In genomic region chr7:67691036-67691435, GRCm38 (mm10) we compare ENCODE assay signal across 17 mouse cellular contexts. TPM values are rescaled to one million over a fixed set of nuclear protein-coding genes. Genes with fewer than 3 reads are reported as not detected.
A peak's percentile ranks its signal among the peaks of the same experiment; 100 is the strongest.
DNase-seq lines count a peak whose midpoint lies in the region; ATAC-seq lines count a peak whose summit lies in the region.
"Had no signal": no experiment of that assay in that cellular context is flagged by ENCODE, and none has a peak within 500 bp of the region (broad histone marks: within the 10 kb centered on the region; RNA-seq: fewer than 3 reads in every experiment).

No protein-coding gene starts in this region.

- H3K36me3 ChIP-seq in kidney, embryonic 16.5 days (ENCODE audit: insufficient read depth, low read length): no peaks in the 10 kb centered on the region; the same call in 1 of the 2 replicates
- peaks cover 21% of the 10 kb centered on the region; the same call in 1 of the 2 replicates for H3K36me3 ChIP-seq in heart, embryonic 13.5 days
- H3K36me3 ChIP-seq: liver, embryonic 13.5 days had no signal

- no peak overlapping the region for H3K9ac ChIP-seq in kidney, embryonic 16.5 days (replicated peaks; ENCODE audit: low read length)
- peak overlapping the region; percentile 54; the same call in 1 of the 2 replicates for H3K9ac ChIP-seq in heart, embryonic 13.5 days
- H3K9ac ChIP-seq: forebrain, postnatal 0 days; liver, embryonic 13.5 days had no signal

- no peak overlapping the region for H3K4me2 ChIP-seq in kidney, embryonic 16.5 days (replicated peaks; ENCODE audit: low read depth, low read length)
- no peak overlapping the region for H3K4me2 ChIP-seq in heart, embryonic 13.5 days
- H3K4me2 ChIP-seq: liver, embryonic 13.5 days; midbrain, embryonic 11.5 days had no signal

- 0 out of 2 replicates have a peak, but pooled peaks cover 10% of the 10 kb centered on the region for H3K4me1 ChIP-seq in kidney, embryonic 16.5 days (ENCODE audit: insufficient read depth, low read length)
- peaks cover 46% of the 10 kb centered on the region for H3K4me1 ChIP-seq in heart, embryonic 13.5 days
- H3K4me1 ChIP-seq: embryonic facial prominence, embryonic 10.5 days; liver, embryonic 13.5 days had no signal

- ATAC-seq in kidney, embryonic 16.5 days (ENCODE audit: low FRiP score, low TSS enrichment): no peak
- no peak for ATAC-seq in heart, embryonic 13.5 days (ENCODE audit: extremely low read depth, insufficient number of reproducible peaks, low FRiP score, low TSS enrichment)
- ATAC-seq: forebrain, postnatal 0 days; hindbrain, postnatal 0 days had no signal

- H3K4me3 ChIP-seq in kidney, embryonic 16.5 days (ENCODE audit: low read length): no peak overlapping the region
- no peak overlapping the region for H3K4me3 ChIP-seq in heart, embryonic 13.5 days
- H3K4me3 ChIP-seq: embryonic facial prominence, embryonic 10.5 days; liver, embryonic 13.5 days had no signal

- no peaks in the 10 kb centered on the region for H3K9me3 ChIP-seq in kidney, embryonic 16.5 days (ENCODE audit: low read length)
- no peaks in the 10 kb centered on the region for H3K9me3 ChIP-seq in heart, embryonic 13.5 days
- H3K9me3 ChIP-seq: embryonic facial prominence, embryonic 10.5 days; liver, embryonic 13.5 days had no signal

- H3K27me3 ChIP-seq in kidney, embryonic 16.5 days (ENCODE audit: insufficient read depth, low read length): no peaks in the 10 kb centered on the region
- no peaks in the 10 kb centered on the region for H3K27me3 ChIP-seq in heart, embryonic 13.5 days (replicated peaks)
- H3K27me3 ChIP-seq: CH12.LX; liver, embryonic 13.5 days had no signal

- no peak overlapping the region for H3K27ac ChIP-seq in kidney, embryonic 16.5 days (ENCODE audit: low read length)
- H3K27ac ChIP-seq in heart, embryonic 13.5 days (replicated peaks): peak overlapping the region; percentile 70
- H3K27ac ChIP-seq: embryonic facial prominence, embryonic 10.5 days; hindbrain, postnatal 0 days; liver, embryonic 13.5 days had no signal

- intact Hi-C loops in left cerebral cortex, postnatal 25 days (cut with DNase I): no loop called here

- 69% methylated on average over 6 of the region's 6 CpGs for WGBS in kidney, embryonic 16.5 days
- WGBS in heart, embryonic 13.5 days: 29% methylated on average over 6 of the region's 6 CpGs

- DNase-seq in adrenal gland, adult (ENCODE audit: inconsistent age in 2 of 2, low spot score in 1 of 2): peak; percentile 57 to 64
- no peak for DNase-seq in adrenal gland, postnatal 4 days (ENCODE audit: low spot score in 2 of 2)
- DNase-seq in kidney, adult 18-20 months: peak; percentile 20
- peak; percentile 54 to 74 for DNase-seq in kidney, postnatal 36 days
- no peak for DNase-seq in left cerebral cortex, postnatal 25 days (ENCODE audit: low spot score in 2 of 2)
- no peak for DNase-seq in spleen, postnatal 36 days (ENCODE audit: low spot score in 2 of 2)
- DNase-seq: cerebellum, postnatal 10 days; forebrain, postnatal 0 days; liver, embryonic 13.5 days; right cerebral cortex, postnatal 25 days; thymus, postnatal 14 days had no signal

RNA-seq across cellular contexts. Expression of gene Ttc23, which starts 43.8 kb away (rescaled TPM):
- total RNA-seq in adrenal gland, postnatal 4 days (2021): 10 to 100 TPM; 46.1 to 46.6 TPM
- 30.4 and 32.6 TPM in 2 replicates for polyA plus RNA-seq in kidney, embryonic 16.5 days (2015; fragmentation: Nextera tagmentation; extraction: Ambion mirVana)
- 16.0 and 16.8 TPM in 2 replicates for polyA plus RNA-seq in heart, embryonic 13.5 days (2015; fragmentation: Nextera tagmentation; extraction: Ambion mirVana)
- 10 to 100 TPM in 1 of 2 experiments, 1 to 10 TPM in 1; 7.1 to 10.3 TPM for total RNA-seq in left cerebral cortex, postnatal 25 days (2021)

RNA-seq across cellular contexts. Expression of gene Lrrc28, which starts 46.0 kb away (rescaled TPM):
- total RNA-seq in adrenal gland, postnatal 4 days (2021): 10 to 100 TPM; 17.1 to 18.8 TPM
- polyA plus RNA-seq in kidney, embryonic 16.5 days (2015; fragmentation: Nextera tagmentation; extraction: Ambion mirVana): 14.4 and 15.1 TPM in 2 replicates
- 8.7 and 11.7 TPM in 2 replicates for polyA plus RNA-seq in heart, embryonic 13.5 days (2015; fragmentation: Nextera tagmentation; extraction: Ambion mirVana)
- total RNA-seq in left cerebral cortex, postnatal 25 days (2021): 10 to 100 TPM; 33.8 to 36.8 TPM

Comparison
In these comparisons a context has a peak if more than half of its experiments do, and no peak if none do; other contexts are left out.
1. DNase-seq: peak in adrenal gland, adult (2 of 2), kidney, adult 18-20 months (single experiment) and kidney, postnatal 36 days (2 of 2); none in adrenal gland, postnatal 4 days (0 of 2), left cerebral cortex, postnatal 25 days (0 of 2) and spleen, postnatal 36 days (0 of 2).
2. RNA of gene Ttc23, which starts 43.8 kb away (total RNA-seq): 46.1 to 46.6 TPM in adrenal gland, postnatal 4 days; 7.1 to 10.3 TPM in left cerebral cortex, postnatal 25 days; every median in the first group is over 4 times any median in the second.